Mouse (Mus musculus): ENCODE measurements around the gene Rabl6.

The Rabl6 gene

GRCm38 (mm10) chr2:25616398-25616797, 8.1 kb upstream of the Rabl6 start:
- Histone ChIP-seq H3K4me3 (replicated peaks; ENCODE audit: low read length) (peak overlapping the region; percentile 70), H3K4me1 (replicated peaks; ENCODE audit: low read depth, low read length) (peaks cover 29% of the 10 kb centered on the region), H3K9me3 (ENCODE audit: low read length) (peaks cover 4% of the 10 kb centered on the region; the same call in 1 of the 2 replicates), H3K36me3 (ENCODE audit: insufficient read depth, low read length) (no peaks in the 10 kb centered on the region), H3K27me3 (ENCODE audit: insufficient read depth, low read length) (peaks cover 89% of the 10 kb centered on the region)
- TF ChIP-seq NANOG (IDR thresholded peaks at IDR 0.05; ENCODE audit: borderline replicate concordance, low read length) (no peak), CTCF (conservative IDR thresholded peaks at IDR 0.05; ENCODE audit: low read length) (no peak), POU5F1 (IDR thresholded peaks at IDR 0.05; ENCODE audit: borderline replicate concordance, low read length) (no peak)

- H3K4me1 ChIP-seq (replicated peaks; ENCODE audit: low read depth, low read length) = peaks cover 15% of the 10 kb centered on the region
- peaks cover 50% of the 10 kb centered on the region for H3K27me3 ChIP-seq (ENCODE audit: insufficient read depth, low read length)
- TF ChIP-seq NANOG (IDR thresholded peaks at IDR 0.05; ENCODE audit: borderline replicate concordance, low read length) (no peak), CTCF (conservative IDR thresholded peaks at IDR 0.05; ENCODE audit: low read length) (no peak), POU5F1 (IDR thresholded peaks at IDR 0.05; ENCODE audit: borderline replicate concordance, low read length) (no peak)
- no peaks in the 10 kb centered on the region for H3K9me3 ChIP-seq (ENCODE audit: low read length)
- peak overlapping the region; percentile 96; the same call in 1 of the 2 replicates for H3K4me3 ChIP-seq (replicated peaks; ENCODE audit: low read length)
- peaks cover 5% of the 10 kb centered on the region; the same call in 1 of the 2 replicates for H3K36me3 ChIP-seq (ENCODE audit: insufficient read depth, low read length)
Observed at GRCm38 (mm10) chr2:25608671-25609070, 350 bp upstream of the Rabl6 start.

GRCm38 (mm10) chr2:25602526-25602925, 5.8 kb downstream of the Rabl6 start:
- peaks cover 63% of the 10 kb centered on the region for H3K36me3 ChIP-seq (ENCODE audit: insufficient read depth, low read length)
- no peak for TF ChIP-seq NANOG (IDR thresholded peaks at IDR 0.05; ENCODE audit: borderline replicate concordance, low read length)
- no peak for TF ChIP-seq POU5F1 (IDR thresholded peaks at IDR 0.05; ENCODE audit: borderline replicate concordance, low read length)
- TF ChIP-seq CTCF (conservative IDR thresholded peaks at IDR 0.05; ENCODE audit: low read length) = no peak
- H3K4me1 ChIP-seq (replicated peaks; ENCODE audit: low read depth, low read length) = peaks cover 14% of the 10 kb centered on the region

GRCm38 (mm10) chr2:25600037-25600436, 8.3 kb downstream of the Rabl6 start:
- no peak overlapping the region for H3K4me3 ChIP-seq (replicated peaks; ENCODE audit: low read length)
- H3K36me3 ChIP-seq (ENCODE audit: insufficient read depth, low read length) = peaks cover 88% of the 10 kb centered on the region
- 0 out of 2 replicates have a peak, but pooled peaks cover 3% of the 10 kb centered on the region for H3K4me1 ChIP-seq (replicated peaks; ENCODE audit: low read depth, low read length)
- H3K9me3 ChIP-seq (ENCODE audit: low read length) = no peaks in the 10 kb centered on the region
- H3K27me3 ChIP-seq (ENCODE audit: insufficient read depth, low read length) = no peaks in the 10 kb centered on the region
- TF ChIP-seq CTCF (conservative IDR thresholded peaks at IDR 0.05; ENCODE audit: low read length) = no peak
- no peak for TF ChIP-seq POU5F1 (IDR thresholded peaks at IDR 0.05; ENCODE audit: borderline replicate concordance, low read length)
- TF ChIP-seq NANOG (IDR thresholded peaks at IDR 0.05; ENCODE audit: borderline replicate concordance, low read length) = no peak

More at GRCm38 (mm10) chr2:25602526-25602925, 5.8 kb downstream of the Rabl6 start:
- no peaks in the 10 kb centered on the region for H3K27me3 ChIP-seq (ENCODE audit: insufficient read depth, low read length)
- no peaks in the 10 kb centered on the region for H3K9me3 ChIP-seq (ENCODE audit: low read length)
- no peak overlapping the region for H3K4me3 ChIP-seq (replicated peaks; ENCODE audit: low read length)

GRCm38 (mm10) chr2:25598749-25599148, 9.6 kb downstream of the Rabl6 start:
- no peak for TF ChIP-seq POU5F1 (IDR thresholded peaks at IDR 0.05; ENCODE audit: borderline replicate concordance, low read length)
- TF ChIP-seq NANOG (IDR thresholded peaks at IDR 0.05; ENCODE audit: borderline replicate concordance, low read length) = no peak
- TF ChIP-seq CTCF (conservative IDR thresholded peaks at IDR 0.05; ENCODE audit: low read length) = no peak
- H3K27me3 ChIP-seq (ENCODE audit: insufficient read depth, low read length) = no peaks in the 10 kb centered on the region
- H3K9me3 ChIP-seq (ENCODE audit: low read length) = no peaks in the 10 kb centered on the region
- H3K36me3 ChIP-seq (ENCODE audit: insufficient read depth, low read length) = peaks cover 91% of the 10 kb centered on the region
- H3K4me1 ChIP-seq (replicated peaks; ENCODE audit: low read depth, low read length) = 0 out of 2 replicates have a peak, but pooled peaks cover 3% of the 10 kb centered on the region
- H3K4me3 ChIP-seq (replicated peaks; ENCODE audit: low read length) = no peak overlapping the region

- Histone ChIP-seq H3K36me3 (ENCODE audit: insufficient read depth, low read length) (peaks cover 95% of the 10 kb centered on the region), H3K9me3 (ENCODE audit: low read length) (no peaks in the 10 kb centered on the region), H3K4me1 (replicated peaks; ENCODE audit: low read depth, low read length) (peaks cover 3% of the 10 kb centered on the region; the same call in 1 of the 2 replicates), H3K4me3 (replicated peaks; ENCODE audit: low read length) (no peak overlapping the region), H3K27me3 (ENCODE audit: insufficient read depth, low read length) (no peaks in the 10 kb centered on the region)
- TF ChIP-seq POU5F1 (IDR thresholded peaks at IDR 0.05; ENCODE audit: borderline replicate concordance, low read length) (no peak), NANOG (IDR thresholded peaks at IDR 0.05; ENCODE audit: borderline replicate concordance, low read length) (no peak), CTCF (conservative IDR thresholded peaks at IDR 0.05; ENCODE audit: low read length) (no peak)
Observed at GRCm38 (mm10) chr2:25596765-25597510, 11.4 kb downstream of the Rabl6 start.

GRCm38 (mm10) chr2:25591863-25592262, 16.5 kb downstream of the Rabl6 start:
- Histone ChIP-seq H3K9me3 (ENCODE audit: low read length) (no peaks in the 10 kb centered on the region), H3K36me3 (ENCODE audit: insufficient read depth, low read length) (peaks cover 95% of the 10 kb centered on the region), H3K4me1 (replicated peaks; ENCODE audit: low read depth, low read length) (no peaks in the 10 kb centered on the region; the same call in 1 of the 2 replicates), H3K4me3 (replicated peaks; ENCODE audit: low read length) (no peak overlapping the region), H3K27me3 (ENCODE audit: insufficient read depth, low read length) (no peaks in the 10 kb centered on the region)
- TF ChIP-seq NANOG (IDR thresholded peaks at IDR 0.05; ENCODE audit: borderline replicate concordance, low read length) (no peak), CTCF (conservative IDR thresholded peaks at IDR 0.05; ENCODE audit: low read length) (peak; percentile 61), POU5F1 (IDR thresholded peaks at IDR 0.05; ENCODE audit: borderline replicate concordance, low read length) (no peak)

- no peak for TF ChIP-seq CTCF (conservative IDR thresholded peaks at IDR 0.05; ENCODE audit: low read length)
- TF ChIP-seq POU5F1 (IDR thresholded peaks at IDR 0.05; ENCODE audit: borderline replicate concordance, low read length) = no peak
- TF ChIP-seq NANOG (IDR thresholded peaks at IDR 0.05; ENCODE audit: borderline replicate concordance, low read length) = no peak
- Histone ChIP-seq H3K9me3 (ENCODE audit: low read length) (no peaks in the 10 kb centered on the region), H3K4me3 (replicated peaks; ENCODE audit: low read length) (no peak overlapping the region), H3K36me3 (ENCODE audit: insufficient read depth, low read length) (peaks cover 99% of the 10 kb centered on the region), H3K27me3 (ENCODE audit: insufficient read depth, low read length) (no peaks in the 10 kb centered on the region), H3K4me1 (replicated peaks; ENCODE audit: low read depth, low read length) (peaks cover 16% of the 10 kb centered on the region)
Observed at GRCm38 (mm10) chr2:25588227-25588907, 20.0 kb downstream of the Rabl6 start.

Data from E14TG2a.4 (cell line).